Mouse (Mus musculus) liver, embryonic 11.5 days (tissue): Measurements from ENCODE around the gene Ptpn9. TPM values are rescaled to one million over a fixed set of nuclear protein-coding genes. Genes with fewer than 3 reads are reported as not detected.

Source experiments
- ATAC-seq: fragments of 200-750 bp; cut with Nextera tagmentation; replicated peaks from 2 replicates; pipeline ENCODE4 v1.8.0; 2017; ENCODE audit warnings: moderate number of reproducible peaks, mild to moderate bottlenecking, moderate TSS enrichment, moderate library complexity; ENCODE audit not compliant: low FRiP score
- DNase-seq: peaks from one replicate; pipeline ENCODE4 v3.0.0-alpha.2; 2017; ENCODE audit warnings: low spot score
- H3K27ac ChIP-seq: fragments of 300-500 bp; sonication (generic); 2 replicates; pipeline ENCODE4 v1.5.1; 2014; ENCODE audit warnings: mild to moderate bottlenecking, low read depth, low read length, control low read depth
- H3K27me3 ChIP-seq: fragments of 300-500 bp; sonication (generic); replicated peaks from 2 replicates; pipeline ENCODE4 v1.6.1; 2014; ENCODE audit warnings: low read length, mixed read lengths; ENCODE audit not compliant: control insufficient read depth, insufficient read depth
- H3K36me3 ChIP-seq: fragments of 300-500 bp; sonication (generic); 2 replicates; pipeline ENCODE4 v1.6.1; 2014; ENCODE audit warnings: mild to moderate bottlenecking, low read length, moderate library complexity, mixed read lengths; ENCODE audit not compliant: control insufficient read depth, insufficient read depth
- H3K4me1 ChIP-seq: fragments of 300-500 bp; sonication (generic); replicated peaks from 2 replicates; pipeline ENCODE4 v1.6.1; 2014; ENCODE audit warnings: low read length, mixed read lengths; ENCODE audit not compliant: control insufficient read depth, insufficient read depth
- H3K4me2 ChIP-seq: fragments of 300-500 bp; sonication (generic); 2 replicates; pipeline ENCODE4 v1.6.1; 2014; ENCODE audit warnings: mild to moderate bottlenecking, control low read depth, moderate library complexity
- H3K4me3 ChIP-seq: fragments of 300-500 bp; sonication (generic); 2 replicates; pipeline ENCODE4 v1.5.1; 2014; ENCODE audit warnings: low read depth, low read length, control low read depth
- H3K9ac ChIP-seq: fragments of 300-500 bp; sonication (generic); 2 replicates; pipeline ENCODE4 v1.6.1; 2014; ENCODE audit warnings: low read depth, low read length, control low read depth
- H3K9me3 ChIP-seq: fragments of 300-500 bp; sonication (generic); 2 replicates; pipeline ENCODE4 v1.6.1; 2016; ENCODE audit warnings: low read length, inconsistent platforms, mixed read lengths; ENCODE audit not compliant: control insufficient read depth
- WGBS: fragments of 180-500 bp; shearing (Covaris S2); extraction: QIAGEN DNeasy Blood & Tissue Kit; methylation state at CpG from one replicate; pipeline ENCODE4 v1.1.7; 2014; 5-methylcytosine and 5-hydroxymethylcytosine counted together
- polyA plus RNA-seq: library from polyadenylated mRNA; unstranded; fragments of >200 nt; fragmentation: Nextera tagmentation; extraction: Ambion mirVana; gene quantifications from 2 replicates; pipeline ENCODE4 v1.2.1, GENCODE M21; 2014

Gene Ptpn9
- polyA plus RNA-seq, 1 experiment from 2014 or later = 14.0 TPM

- Histone ChIP-seq H3K27me3 (no peaks in the 10 kb centered on the region), H3K4me1 (no peaks in the 10 kb centered on the region), H3K9ac (no peak overlapping the region), H3K9me3 (no peaks in the 10 kb centered on the region), H3K4me3 (no peak overlapping the region), H3K4me2 (no peak overlapping the region), H3K36me3 (no peaks in the 10 kb centered on the region; the same call in 1 of the 2 replicates), H3K27ac (no peak overlapping the region)
- DNase-seq = no peak
- WGBS = 78% methylated on average over 4 of the region's 4 CpGs
- ATAC-seq = no peak
Measured at GRCm38 (mm10) chr9:57003011-57003410, 8.3 kb downstream of the Ptpn9 start.

GRCm38 (mm10) chr9:57012393-57012792 lies 17.7 kb downstream of the Ptpn9 start:
- H3K9ac ChIP-seq = no peak overlapping the region
- WGBS = 68% methylated on average over 1 of the region's 1 CpGs

GRCm38 (mm10) chr9:57012895-57013294 lies 18.2 kb downstream of the Ptpn9 start:
- peaks cover 6% of the 10 kb centered on the region; the same call in 1 of the 2 replicates for H3K36me3 ChIP-seq
- no peak overlapping the region for H3K27ac ChIP-seq
- ATAC-seq = no peak
- no peaks in the 10 kb centered on the region for H3K4me1 ChIP-seq
- no peak overlapping the region for H3K4me3 ChIP-seq
- no peak overlapping the region for H3K4me2 ChIP-seq
- no peak overlapping the region for H3K9ac ChIP-seq
- no peaks in the 10 kb centered on the region for H3K9me3 ChIP-seq
- WGBS = 89% methylated on average over 4 of the region's 4 CpGs
- H3K27me3 ChIP-seq = no peaks in the 10 kb centered on the region
- no peak for DNase-seq

More at GRCm38 (mm10) chr9:57012393-57012792, 17.7 kb downstream of the Ptpn9 start:
- Histone ChIP-seq H3K36me3 (peaks cover 6% of the 10 kb centered on the region; the same call in 1 of the 2 replicates), H3K9me3 (no peaks in the 10 kb centered on the region), H3K4me1 (no peaks in the 10 kb centered on the region), H3K4me3 (no peak overlapping the region), H3K27ac (no peak overlapping the region), H3K4me2 (no peak overlapping the region), H3K27me3 (no peaks in the 10 kb centered on the region)
- no peak for ATAC-seq
- no peak for DNase-seq

GRCm38 (mm10) chr9:57013756-57014155 lies 19.0 kb downstream of the Ptpn9 start:
- DNase-seq (no peak), ATAC-seq (no peak)
- WGBS = 80% methylated on average over 1 of the region's 1 CpGs
- H3K27me3 ChIP-seq = no peaks in the 10 kb centered on the region
- no peak overlapping the region for H3K9ac ChIP-seq
- H3K27ac ChIP-seq = no peak overlapping the region
- H3K36me3 ChIP-seq = peaks cover 6% of the 10 kb centered on the region; the same call in 1 of the 2 replicates
- no peaks in the 10 kb centered on the region for H3K4me1 ChIP-seq
- H3K4me3 ChIP-seq = no peak overlapping the region
- no peaks in the 10 kb centered on the region for H3K9me3 ChIP-seq
- H3K4me2 ChIP-seq = no peak overlapping the region

GRCm38 (mm10) chr9:57014766-57015165 lies 20.0 kb downstream of the Ptpn9 start:
- Histone ChIP-seq H3K36me3 (peaks cover 6% of the 10 kb centered on the region; the same call in 1 of the 2 replicates), H3K4me1 (no peaks in the 10 kb centered on the region), H3K4me3 (no peak overlapping the region), H3K27ac (no peak overlapping the region), H3K4me2 (no peak overlapping the region), H3K9ac (no peak overlapping the region), H3K9me3 (no peaks in the 10 kb centered on the region), H3K27me3 (no peaks in the 10 kb centered on the region)
- 86% methylated on average over 1 of the region's 1 CpGs for WGBS
- DNase-seq = no peak
- ATAC-seq = no peak

- Histone ChIP-seq H3K4me1 (no peaks in the 10 kb centered on the region), H3K4me3 (no peak overlapping the region), H3K9ac (no peak overlapping the region), H3K27me3 (no peaks in the 10 kb centered on the region), H3K36me3 (peaks cover 6% of the 10 kb centered on the region; the same call in 1 of the 2 replicates), H3K9me3 (no peaks in the 10 kb centered on the region), H3K27ac (no peak overlapping the region), H3K4me2 (no peak overlapping the region)
- ATAC-seq (no peak), DNase-seq (no peak)
- WGBS = 87% methylated on average over 1 of the region's 1 CpGs
Measured at GRCm38 (mm10) chr9:57017631-57018030, 22.9 kb downstream of the Ptpn9 start.

GRCm38 (mm10) chr9:57031756-57032155 lies 37.0 kb downstream of the Ptpn9 start:
- no peaks in the 10 kb centered on the region for H3K9me3 ChIP-seq
- H3K27ac ChIP-seq = no peak overlapping the region
- no peaks in the 10 kb centered on the region for H3K4me1 ChIP-seq
- DNase-seq (no peak), ATAC-seq (no peak)
- no peak overlapping the region for H3K4me3 ChIP-seq
- 89% methylated on average over 1 of the region's 1 CpGs for WGBS
- no peak overlapping the region for H3K4me2 ChIP-seq
- no peak overlapping the region for H3K9ac ChIP-seq
- H3K36me3 ChIP-seq = peaks cover 7% of the 10 kb centered on the region
- H3K27me3 ChIP-seq = no peaks in the 10 kb centered on the region

- DNase-seq (no peak), ATAC-seq (no peak)
- H3K27ac ChIP-seq = no peak overlapping the region
- no peaks in the 10 kb centered on the region for H3K9me3 ChIP-seq
- H3K27me3 ChIP-seq = no peaks in the 10 kb centered on the region
- H3K9ac ChIP-seq = no peak overlapping the region
- peaks cover 8% of the 10 kb centered on the region for H3K36me3 ChIP-seq
- H3K4me1 ChIP-seq = no peaks in the 10 kb centered on the region
- WGBS = 78% methylated on average over 1 of the region's 1 CpGs
- H3K4me2 ChIP-seq = no peak overlapping the region
- H3K4me3 ChIP-seq = no peak overlapping the region
Measured at GRCm38 (mm10) chr9:57056237-57056636, 61.5 kb downstream of the Ptpn9 start.

GRCm38 (mm10) chr9:57064164-57064563 lies 69.4 kb downstream of the Ptpn9 start:
- H3K4me1 ChIP-seq = no peaks in the 10 kb centered on the region
- no peak overlapping the region for H3K4me3 ChIP-seq
- DNase-seq = no peak
- no peaks in the 10 kb centered on the region for H3K27me3 ChIP-seq
- H3K36me3 ChIP-seq = peaks cover 12% of the 10 kb centered on the region
- no peak overlapping the region for H3K27ac ChIP-seq
- WGBS = 84% methylated on average over 2 of the region's 2 CpGs
- H3K9me3 ChIP-seq = no peaks in the 10 kb centered on the region
- no peak; the same call in 1 of the 2 replicates for ATAC-seq
- no peak overlapping the region for H3K9ac ChIP-seq
- no peak overlapping the region for H3K4me2 ChIP-seq
